Comparison of ENCODE assay signal across 14 mouse cellular contexts in the genomic region with DNA sequence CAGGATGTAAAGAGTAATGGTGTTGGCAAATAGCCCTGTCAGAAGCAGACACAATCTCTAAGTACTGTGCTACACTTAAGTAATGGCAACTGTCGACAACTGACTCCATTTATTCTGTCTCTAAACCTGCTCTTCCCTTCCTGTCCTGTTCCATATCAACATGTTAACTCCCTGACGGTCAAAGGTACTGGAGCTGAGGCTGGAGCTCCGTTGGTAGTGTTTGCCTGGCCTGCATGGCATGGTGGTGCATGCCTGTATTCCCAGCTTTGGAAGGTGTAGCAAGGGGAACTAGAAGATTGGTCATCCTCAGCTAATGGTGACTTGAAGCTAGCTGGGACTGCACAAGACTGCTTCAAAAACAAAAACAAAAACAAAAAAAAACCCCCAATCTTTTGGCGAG.
"Had no signal": no experiment of that assay in that cellular context is flagged by ENCODE, and none has a peak within 500 bp of the region (broad histone marks: within the 10 kb centered on the region; RNA-seq: fewer than 3 reads in every experiment).

No protein-coding gene starts in this region.

- H3K27ac ChIP-seq: liver, embryonic 13.5 days; midbrain, embryonic 12.5 days; midbrain, embryonic 15.5 days; neural tube, embryonic 13.5 days had no signal

- DNase-seq: kidney, postnatal 10 days; kidney, postnatal 36 days; layer of hippocampus, postnatal 36 days; liver, embryonic 13.5 days; lung, adult 2 months; lung, postnatal 14 days; lung, postnatal 4 days; thymus, adult 18-20 months; thymus, postnatal 36 days had no signal

- H3K4me2 ChIP-seq: liver, embryonic 13.5 days; midbrain, embryonic 12.5 days; midbrain, embryonic 15.5 days; neural tube, embryonic 13.5 days had no signal

- H3K4me3 ChIP-seq: left cerebral cortex, adult 2 months; liver, embryonic 13.5 days; midbrain, embryonic 12.5 days; midbrain, embryonic 15.5 days; myocyte; neural tube, embryonic 13.5 days had no signal

- H3K4me1 ChIP-seq: midbrain, embryonic 12.5 days; neural tube, embryonic 13.5 days had no signal

- H3K36me3 ChIP-seq: liver, embryonic 13.5 days; midbrain, embryonic 12.5 days; midbrain, embryonic 15.5 days; neural tube, embryonic 13.5 days had no signal

- ATAC-seq: midbrain, embryonic 15.5 days had no signal

- H3K27me3 ChIP-seq: liver, embryonic 13.5 days; midbrain, embryonic 12.5 days; midbrain, embryonic 15.5 days; neural tube, embryonic 13.5 days had no signal

- H3K9ac ChIP-seq: liver, embryonic 13.5 days; midbrain, embryonic 12.5 days; midbrain, embryonic 15.5 days; neural tube, embryonic 13.5 days had no signal

- H3K9me3 ChIP-seq: liver, embryonic 13.5 days; midbrain, embryonic 12.5 days; midbrain, embryonic 15.5 days; neural tube, embryonic 13.5 days had no signal
